In the genomic region with DNA sequence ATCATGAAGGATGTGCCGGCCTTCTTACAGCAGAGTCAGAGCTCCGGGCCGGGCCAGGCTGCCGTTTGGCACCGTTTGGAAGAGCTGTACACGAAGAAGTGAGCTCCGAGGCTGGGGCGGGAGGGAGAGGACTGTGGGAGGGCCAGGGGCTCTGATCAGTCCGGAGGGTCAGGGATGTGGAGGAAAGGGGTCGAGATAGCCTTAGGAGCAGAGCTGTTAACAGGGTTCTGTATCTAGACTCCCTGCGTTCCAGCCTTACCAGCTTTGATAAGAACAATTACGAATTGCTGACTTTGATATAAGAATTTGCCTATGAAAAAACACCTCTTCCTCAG, we compare ENCODE assay signal across 9 mouse cellular contexts. TPM values are rescaled to one million over a fixed set of nuclear protein-coding genes. Genes with fewer than 3 reads are reported as not detected.
DNase-seq lines count a peak whose midpoint lies in the region; ATAC-seq and TF ChIP-seq lines count a peak whose summit lies in the region.
"Had no signal": no experiment of that assay in that cellular context is flagged by ENCODE, and none has a peak within 500 bp of the region (broad histone marks: within the 10 kb centered on the region; RNA-seq: fewer than 3 reads in every experiment).

No protein-coding gene starts in this region.

- no peaks in the 10 kb centered on the region for H3K9me3 ChIP-seq in hindbrain, embryonic 11.5 days (ENCODE audit: control insufficient read depth, low read length)
- H3K9me3 ChIP-seq in midbrain, embryonic 11.5 days (ENCODE audit: control insufficient read depth, low read length): no peaks in the 10 kb centered on the region

- H3K4me3 ChIP-seq in kidney, adult 2 months (ENCODE audit: insufficient read depth, low read depth, low read length): peak overlapping the region; percentile 86
- H3K4me3 ChIP-seq in bone marrow macrophage, adult 2 months (ENCODE audit: insufficient read depth, low read length): peak overlapping the region; percentile 84
- peak overlapping the region; percentile 93 for H3K4me3 ChIP-seq in hindbrain, embryonic 11.5 days (ENCODE audit: low read depth, low read length)
- H3K4me3 ChIP-seq in midbrain, embryonic 11.5 days (ENCODE audit: low read depth, low read length): peak overlapping the region; percentile 52

- under 1% methylated on average over 12 of the region's 12 CpGs for WGBS in kidney, adult 2 months
- 0% methylated on average over 12 of the region's 12 CpGs for WGBS in hindbrain, embryonic 11.5 days
- 1% methylated on average over 12 of the region's 12 CpGs for WGBS in midbrain, embryonic 11.5 days

- TF ChIP-seq POLR2A in kidney, adult 2 months (IDR thresholded peaks at IDR 0.05; ENCODE audit: low read depth, low read length): no peak
- no peak for TF ChIP-seq POLR2A in bone marrow macrophage, adult 2 months (IDR thresholded peaks at IDR 0.05; ENCODE audit: borderline replicate concordance, low read depth, low read length)

- no peaks in the 10 kb centered on the region; the same call in 1 of the 2 replicates for H3K4me1 ChIP-seq in kidney, adult 2 months (ENCODE audit: control insufficient read depth, insufficient read depth, low read length)
- peaks cover 30% of the 10 kb centered on the region for H3K4me1 ChIP-seq in bone marrow macrophage, adult 2 months (ENCODE audit: control insufficient read depth, insufficient read depth, low read length)
- 0 out of 2 replicates have a peak, but pooled peaks cover 2% of the 10 kb centered on the region for H3K4me1 ChIP-seq in hindbrain, embryonic 11.5 days (replicated peaks; ENCODE audit: control insufficient read depth, insufficient read depth, low read length)
- H3K4me1 ChIP-seq in midbrain, embryonic 11.5 days (ENCODE audit: control insufficient read depth, insufficient read depth, low read length): peaks cover 8% of the 10 kb centered on the region

- H3K27ac ChIP-seq in kidney, adult 2 months (ENCODE audit: insufficient read depth, low read depth, low read length): no peak overlapping the region; the same call in 1 of the 2 replicates
- H3K27ac ChIP-seq in bone marrow macrophage, adult 2 months (ENCODE audit: insufficient read depth, low read depth, low read length): peak overlapping the region; percentile 33; the same call in 1 of the 2 replicates
- peak overlapping the region; percentile 49 for H3K27ac ChIP-seq in hindbrain, embryonic 11.5 days (ENCODE audit: low read depth, low read length)
- no peak overlapping the region for H3K27ac ChIP-seq in midbrain, embryonic 11.5 days (ENCODE audit: low read depth, low read length)

- DNase-seq in kidney, adult 2 months: no peak
- DNase-seq in kidney, postnatal 10 days: no peak
- DNase-seq in hindbrain, embryonic 11.5 days (ENCODE audit: low spot score): no peak
- DNase-seq in midbrain, embryonic 11.5 days (ENCODE audit: low spot score, missing footprints): no peak
- DNase-seq in thymus, postnatal 4 days: no peak
- DNase-seq in ovary, adult 18-20 months (ENCODE audit: low spot score): no peak
- DNase-seq in layer of hippocampus, postnatal 10 days (ENCODE audit: low spot score in 2 of 2): no peak

- peak; percentile 75 for ATAC-seq in hindbrain, embryonic 11.5 days (ENCODE audit: low FRiP score)
- ATAC-seq in midbrain, embryonic 11.5 days (ENCODE audit: low FRiP score): peak; percentile 70

- peak overlapping the region; percentile 81 for H3K9ac ChIP-seq in hindbrain, embryonic 11.5 days (ENCODE audit: low read depth, low read length)
- H3K9ac ChIP-seq in midbrain, embryonic 11.5 days (ENCODE audit: low read length): peak overlapping the region; percentile 49

- peak overlapping the region; percentile 88 for H3K4me2 ChIP-seq in hindbrain, embryonic 11.5 days (replicated peaks; ENCODE audit: low read depth, low read length)
- peak overlapping the region; percentile 85 for H3K4me2 ChIP-seq in midbrain, embryonic 11.5 days

- H3K36me3 ChIP-seq in kidney, adult 2 months (ENCODE audit: control insufficient read depth, insufficient read depth, low read length): no peaks in the 10 kb centered on the region
- H3K36me3 ChIP-seq in hindbrain, embryonic 11.5 days (ENCODE audit: control insufficient read depth, insufficient read depth, low read length): no peaks in the 10 kb centered on the region
- H3K36me3 ChIP-seq in midbrain, embryonic 11.5 days (ENCODE audit: control insufficient read depth, insufficient read depth, low read length): no peaks in the 10 kb centered on the region

- no peaks in the 10 kb centered on the region for H3K27me3 ChIP-seq in kidney, adult 2 months (replicated peaks; ENCODE audit: control insufficient read depth, insufficient read depth, low read length)
- H3K27me3 ChIP-seq in hindbrain, embryonic 11.5 days (ENCODE audit: control insufficient read depth, insufficient read depth, low read length): no peaks in the 10 kb centered on the region
- no peaks in the 10 kb centered on the region for H3K27me3 ChIP-seq in midbrain, embryonic 11.5 days (ENCODE audit: control insufficient read depth, insufficient read depth, low read length)

- no peak for TF ChIP-seq CTCF in kidney, adult 2 months (conservative IDR thresholded peaks at IDR 0.05; ENCODE audit: insufficient read depth, insufficient read length, low read depth, low read length)
- TF ChIP-seq CTCF in bone marrow macrophage, adult 2 months (IDR thresholded peaks at IDR 0.05; ENCODE audit: low read depth, low read length): no peak

RNA-seq across cellular contexts. Expression of gene Sirt3, which starts 0.3 kb away (rescaled TPM):
- 155 and 168 TPM in 2 replicates for polyA plus RNA-seq in kidney, adult 2 months (2012; rRNA removed)
- polyA plus RNA-seq in bone marrow macrophage, adult 2 months (2012; ENCODE audit: insufficient read depth, insufficient read length, missing spikeins): 16.2 and 20.1 TPM in 2 replicates
- polyA plus RNA-seq in hindbrain, embryonic 11.5 days (2014; fragmentation: Nextera tagmentation; extraction: Ambion mirVana): 21.6 and 23.3 TPM in 2 replicates
- polyA plus RNA-seq in midbrain, embryonic 11.5 days (2014; fragmentation: Nextera tagmentation; extraction: Ambion mirVana): 18.4 and 21.6 TPM in 2 replicates
- 10 to 100 TPM; 46.0 to 48.6 TPM for total RNA-seq in layer of hippocampus, postnatal 10 days (2021)

RNA-seq across cellular contexts. Expression of gene Psmd13, which starts 0.7 kb away (rescaled TPM):
- 66.8 and 75.2 TPM in 2 replicates for polyA plus RNA-seq in kidney, adult 2 months (2012; rRNA removed)
- 120 and 121 TPM in 2 replicates for polyA plus RNA-seq in bone marrow macrophage, adult 2 months (2012; ENCODE audit: insufficient read depth, insufficient read length, missing spikeins)
- 182 and 243 TPM in 2 replicates for polyA plus RNA-seq in hindbrain, embryonic 11.5 days (2014; fragmentation: Nextera tagmentation; extraction: Ambion mirVana)
- polyA plus RNA-seq in midbrain, embryonic 11.5 days (2014; fragmentation: Nextera tagmentation; extraction: Ambion mirVana): 173 and 182 TPM in 2 replicates
- 100 to 1,000 TPM; 151 to 155 TPM for total RNA-seq in layer of hippocampus, postnatal 10 days (2021)

RNA-seq across cellular contexts. Expression of gene Cox8b, which starts 17.8 kb away (rescaled TPM):
- polyA plus RNA-seq in kidney, adult 2 months (2012; rRNA removed): 111 and 188 TPM in 2 replicates
- polyA plus RNA-seq in bone marrow macrophage, adult 2 months (2012; ENCODE audit: insufficient read depth, insufficient read length, missing spikeins): 2.2 TPM in 1 of 2 replicates, not detected in the other
- polyA plus RNA-seq in hindbrain, embryonic 11.5 days (2014; fragmentation: Nextera tagmentation; extraction: Ambion mirVana): 0.86 TPM in 1 of 2 replicates, not detected in the other
- polyA plus RNA-seq in midbrain, embryonic 11.5 days (2014; fragmentation: Nextera tagmentation; extraction: Ambion mirVana): not detected in 2 replicates
- not detected for total RNA-seq in layer of hippocampus, postnatal 10 days (2021)
- total RNA-seq: hematopoietic stem cell, adult 5-6 weeks had no signal

RNA-seq across cellular contexts. Expression of gene Bet1l, which starts 25.1 kb away (rescaled TPM):
- polyA plus RNA-seq in kidney, adult 2 months (2012; rRNA removed): 25.4 and 26.3 TPM in 2 replicates
- polyA plus RNA-seq in bone marrow macrophage, adult 2 months (2012; ENCODE audit: insufficient read depth, insufficient read length, missing spikeins): 21.1 and 29.7 TPM in 2 replicates
- polyA plus RNA-seq in hindbrain, embryonic 11.5 days (2014; fragmentation: Nextera tagmentation; extraction: Ambion mirVana): 24.2 and 28.9 TPM in 2 replicates
- 23.9 and 25.3 TPM in 2 replicates for polyA plus RNA-seq in midbrain, embryonic 11.5 days (2014; fragmentation: Nextera tagmentation; extraction: Ambion mirVana)
- total RNA-seq in layer of hippocampus, postnatal 10 days (2021): 10 to 100 TPM; 27.2 to 28.1 TPM

RNA-seq across cellular contexts. Expression of gene Ric8a, which starts 25.7 kb away (rescaled TPM):
- 53.1 and 63.8 TPM in 2 replicates for polyA plus RNA-seq in kidney, adult 2 months (2012; rRNA removed)
- 58.2 and 61.2 TPM in 2 replicates for polyA plus RNA-seq in bone marrow macrophage, adult 2 months (2012; ENCODE audit: insufficient read depth, insufficient read length, missing spikeins)
- polyA plus RNA-seq in hindbrain, embryonic 11.5 days (2014; fragmentation: Nextera tagmentation; extraction: Ambion mirVana): 74.6 and 74.8 TPM in 2 replicates
- 60.4 and 65.5 TPM in 2 replicates for polyA plus RNA-seq in midbrain, embryonic 11.5 days (2014; fragmentation: Nextera tagmentation; extraction: Ambion mirVana)
- total RNA-seq in layer of hippocampus, postnatal 10 days (2021): 100 to 1,000 TPM in 1 of 2 experiments, 10 to 100 TPM in 1; 91.1 to 106 TPM

Comparison
In these comparisons a context has a peak if more than half of its experiments do, and no peak if none do; other contexts are left out.
1. H3K27ac ChIP-seq: peak in bone marrow macrophage, adult 2 months (single experiment) and hindbrain, embryonic 11.5 days (single experiment); none in kidney, adult 2 months (single experiment) and midbrain, embryonic 11.5 days (single experiment).
2. RNA of gene Cox8b, which starts 17.8 kb away (polyA plus RNA-seq): 111 to 188 TPM in kidney, adult 2 months; 2.2 TPM in bone marrow macrophage, adult 2 months, 0.86 TPM in hindbrain, embryonic 11.5 days and not detected in midbrain, embryonic 11.5 days; every median in the first group is over 10 times any median in the second.
3. Peak in every context shown above with its lines, with median percentiles within 50 percentile points of each other: H3K4me3 ChIP-seq.